Mouse (Mus musculus) stomach, embryonic 16.5 days (tissue): ENCODE data around the gene Clrn2. TPM values are rescaled to one million over a fixed set of nuclear protein-coding genes. Genes with fewer than 3 reads are reported as not detected.

Experiments used
- ATAC-seq: fragments of 200-750 bp; cut with Nextera tagmentation; 2 replicates; pipeline ENCODE4 v1.8.0; 2017; ENCODE audit warnings: moderate number of reproducible peaks, moderate TSS enrichment; ENCODE audit not compliant: insufficient read depth, low FRiP score
- H3K27ac ChIP-seq: fragments of 300-500 bp; sonication (generic); 2 replicates; pipeline ENCODE4 v1.5.1; 2014; ENCODE audit warnings: low read length
- H3K27me3 ChIP-seq: fragments of 300-500 bp; sonication (generic); 2 replicates; pipeline ENCODE4 v1.6.1; 2014; ENCODE audit warnings: low read length, control low read depth, mixed read lengths; ENCODE audit not compliant: control insufficient read depth, insufficient read depth
- H3K36me3 ChIP-seq: fragments of 300-500 bp; sonication (generic); 2 replicates; pipeline ENCODE4 v1.6.1; 2014; ENCODE audit warnings: low read length; ENCODE audit not compliant: control insufficient read depth, insufficient read depth
- H3K4me1 ChIP-seq: fragments of 300-500 bp; sonication (generic); 2 replicates; pipeline ENCODE4 v1.6.1; 2014; ENCODE audit warnings: low read length, control low read depth, mixed read lengths; ENCODE audit not compliant: control insufficient read depth, insufficient read depth
- H3K4me2 ChIP-seq: fragments of 300-500 bp; sonication (generic); 2 replicates; pipeline ENCODE4 v1.6.1; 2014; ENCODE audit warnings: low read depth, low read length, mixed read lengths
- H3K4me3 ChIP-seq: fragments of 300-500 bp; sonication (generic); replicated peaks from 2 replicates; pipeline ENCODE4 v1.5.1; 2014; ENCODE audit warnings: mild to moderate bottlenecking, low read length
- H3K9ac ChIP-seq: fragments of 300-500 bp; sonication (generic); 2 replicates; pipeline ENCODE4 v1.6.1; 2014; ENCODE audit warnings: low read length
- H3K9me3 ChIP-seq: fragments of 300-500 bp; sonication (generic); replicated peaks from 2 replicates; pipeline ENCODE4 v1.6.1; 2016; ENCODE audit warnings: low read length, control low read depth; ENCODE audit not compliant: control insufficient read depth
- WGBS: fragments of 180-500 bp; shearing (Covaris S2); extraction: QIAGEN DNeasy Blood & Tissue Kit; methylation state at CpG from one replicate; pipeline ENCODE4 v1.1.7; 2014; 5-methylcytosine and 5-hydroxymethylcytosine counted together
- polyA plus RNA-seq: library from polyadenylated mRNA; unstranded; fragments of >200 nt; fragmentation: Nextera tagmentation; extraction: Ambion mirVana; gene quantifications from 2 replicates; pipeline ENCODE4 v1.2.1, GENCODE M21; 2015

The Clrn2 gene
- polyA plus RNA-seq, 1 experiment from 2014 or later = not detected

GRCm38 (mm10) chr5:45477601-45478000 is 24.1 kb downstream of the Clrn2 start:
- Histone ChIP-seq H3K27me3 (no peaks in the 10 kb centered on the region), H3K4me2 (no peak overlapping the region), H3K36me3 (no peaks in the 10 kb centered on the region), H3K4me1 (no peaks in the 10 kb centered on the region), H3K27ac (no peak overlapping the region), H3K4me3 (no peak overlapping the region), H3K9ac (no peak overlapping the region), H3K9me3 (no peaks in the 10 kb centered on the region)
- no peak for ATAC-seq
- WGBS = 75% methylated on average over 7 of the region's 7 CpGs

DNA sequence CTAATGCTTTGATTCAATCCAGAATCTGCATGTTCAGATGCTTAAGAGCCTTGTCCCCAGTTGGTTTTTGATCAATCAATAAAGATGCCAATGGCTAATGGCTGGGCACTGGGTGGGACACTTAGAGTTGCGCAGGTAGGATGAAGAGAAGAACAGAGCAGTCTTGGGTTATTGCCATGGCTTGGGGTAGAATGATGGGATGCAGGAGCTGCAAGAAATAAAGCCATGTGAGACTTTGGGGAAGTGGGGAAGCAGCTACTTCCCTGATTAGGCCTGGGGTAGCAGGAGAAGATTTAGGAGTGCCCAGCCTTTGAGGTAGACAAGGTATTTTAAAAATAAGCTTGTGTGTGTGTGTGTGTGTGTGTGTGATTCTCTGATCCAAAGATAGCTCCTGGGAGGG is 26.5 kb downstream of the Clrn2 start:
- no peak for ATAC-seq
- 81% methylated on average over 1 of the region's 1 CpGs for WGBS
- H3K27ac ChIP-seq = no peak overlapping the region
- H3K4me3 ChIP-seq = no peak overlapping the region
- no peak overlapping the region for H3K9ac ChIP-seq
- H3K27me3 ChIP-seq = no peaks in the 10 kb centered on the region
- H3K36me3 ChIP-seq = no peaks in the 10 kb centered on the region
- H3K9me3 ChIP-seq = no peaks in the 10 kb centered on the region
- H3K4me1 ChIP-seq = no peaks in the 10 kb centered on the region
- no peak overlapping the region for H3K4me2 ChIP-seq

GRCm38 (mm10) chr5:45481125-45481524 is 27.6 kb downstream of the Clrn2 start:
- no peak overlapping the region for H3K4me2 ChIP-seq
- WGBS = 88% methylated on average over 2 of the region's 2 CpGs
- no peak for ATAC-seq

GRCm38 (mm10) chr5:45482607-45483006 is 29.1 kb downstream of the Clrn2 start:
- WGBS = 55% methylated on average over 3 of the region's 3 CpGs
- Histone ChIP-seq H3K27ac (no peak overlapping the region), H3K36me3 (no peaks in the 10 kb centered on the region), H3K27me3 (no peaks in the 10 kb centered on the region), H3K4me3 (no peak overlapping the region), H3K9ac (no peak overlapping the region), H3K4me1 (no peaks in the 10 kb centered on the region), H3K4me2 (no peak overlapping the region), H3K9me3 (no peaks in the 10 kb centered on the region)
- ATAC-seq = no peak

More at GRCm38 (mm10) chr5:45481125-45481524, 27.6 kb downstream of the Clrn2 start:
- H3K27me3 ChIP-seq = no peaks in the 10 kb centered on the region
- H3K4me3 ChIP-seq = no peak overlapping the region
- H3K9me3 ChIP-seq = no peaks in the 10 kb centered on the region
- H3K27ac ChIP-seq = no peak overlapping the region
- H3K9ac ChIP-seq = no peak overlapping the region
- H3K36me3 ChIP-seq = no peaks in the 10 kb centered on the region
- H3K4me1 ChIP-seq = no peaks in the 10 kb centered on the region

GRCm38 (mm10) chr5:45483654-45484053 is 30.1 kb downstream of the Clrn2 start:
- WGBS = 79% methylated on average over 1 of the region's 1 CpGs

GRCm38 (mm10) chr5:45491776-45492175 is 38.2 kb downstream of the Clrn2 start:
- Histone ChIP-seq H3K9ac (no peak overlapping the region), H3K36me3 (peaks cover under 1% of the 10 kb centered on the region; the same call in 1 of the 2 replicates), H3K27me3 (no peaks in the 10 kb centered on the region), H3K27ac (no peak overlapping the region), H3K4me2 (no peak overlapping the region), H3K9me3 (no peaks in the 10 kb centered on the region), H3K4me1 (peaks cover 12% of the 10 kb centered on the region), H3K4me3 (no peak overlapping the region)
- no peak for ATAC-seq
- 58% methylated on average over 4 of the region's 4 CpGs for WGBS

More at GRCm38 (mm10) chr5:45483654-45484053, 30.1 kb downstream of the Clrn2 start:
- no peak for ATAC-seq
- Histone ChIP-seq H3K27me3 (no peaks in the 10 kb centered on the region), H3K4me2 (no peak overlapping the region), H3K36me3 (no peaks in the 10 kb centered on the region), H3K9ac (no peak overlapping the region), H3K4me3 (no peak overlapping the region), H3K27ac (no peak overlapping the region), H3K9me3 (no peaks in the 10 kb centered on the region), H3K4me1 (no peaks in the 10 kb centered on the region)

GRCm38 (mm10) chr5:45493191-45494092 is 39.9 kb downstream of the Clrn2 start, which contains the start of gene Lap3:
TSS of gene Lap3 (plus strand) at chr5:45493374.
- no peaks in the 10 kb centered on the region for H3K27me3 ChIP-seq
- ATAC-seq = peak; percentile 97
- H3K36me3 ChIP-seq = peaks cover 15% of the 10 kb centered on the region; the same call in 1 of the 2 replicates
- peak within 1 kb of the TSS; percentile 85 for H3K27ac ChIP-seq
- peaks cover 12% of the 10 kb centered on the region for H3K4me1 ChIP-seq
- H3K9me3 ChIP-seq = no peaks in the 10 kb centered on the region
- WGBS = under 1% methylated on average over 78 of the region's 78 CpGs
- peak within 1 kb of the TSS; percentile 87 for H3K4me3 ChIP-seq
- peak within 1 kb of the TSS; percentile 84 for H3K9ac ChIP-seq
- H3K4me2 ChIP-seq = peak within 1 kb of the TSS; percentile 92

DNA sequence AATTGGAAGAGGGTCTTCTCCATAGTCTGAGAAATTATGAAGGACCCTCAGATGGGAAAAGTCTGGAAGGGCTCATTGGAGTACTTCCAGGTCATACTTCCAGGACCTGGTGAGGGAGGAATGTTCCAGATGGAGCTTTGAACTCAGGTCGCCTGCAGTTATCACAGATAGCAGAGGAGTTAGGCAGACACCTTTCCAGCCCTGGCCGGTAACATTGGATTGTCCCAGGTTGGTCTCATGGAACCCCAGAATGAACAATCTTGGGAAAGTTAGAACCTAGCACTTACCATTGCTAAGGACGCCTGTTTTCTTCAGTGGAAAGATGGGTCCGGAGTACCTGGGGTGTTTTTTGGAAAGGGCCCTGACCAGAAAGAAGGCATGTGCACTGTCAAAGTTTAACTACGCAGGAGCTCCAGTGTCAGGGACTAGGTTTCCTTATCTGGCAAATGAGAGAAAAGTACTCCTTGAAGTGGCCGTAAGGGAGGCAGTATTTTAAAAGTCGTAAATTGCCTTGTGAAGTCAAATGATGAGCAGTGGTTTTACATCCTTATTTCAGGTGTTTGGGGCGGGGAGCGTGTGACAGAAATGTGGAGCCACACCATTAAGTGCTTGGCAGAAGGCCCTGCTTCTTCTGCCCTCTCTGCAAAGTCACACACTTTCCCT is 40.7 kb downstream of the Clrn2 start:
- peak overlapping the region; percentile 85 for H3K27ac ChIP-seq
- peak overlapping the region; percentile 92 for H3K4me2 ChIP-seq
- H3K36me3 ChIP-seq = peaks cover 15% of the 10 kb centered on the region; the same call in 1 of the 2 replicates
- H3K4me1 ChIP-seq = peaks cover 12% of the 10 kb centered on the region
- no peak for ATAC-seq
- H3K9me3 ChIP-seq = no peaks in the 10 kb centered on the region
- peak overlapping the region; percentile 87 for H3K4me3 ChIP-seq
- H3K9ac ChIP-seq = peak overlapping the region; percentile 84
- 53% methylated on average over 9 of the region's 9 CpGs for WGBS
- H3K27me3 ChIP-seq = no peaks in the 10 kb centered on the region

GRCm38 (mm10) chr5:45495429-45495975 is 42.0 kb downstream of the Clrn2 start:
- Histone ChIP-seq H3K4me3 (no peak overlapping the region), H3K4me1 (peaks cover 12% of the 10 kb centered on the region), H3K4me2 (no peak overlapping the region), H3K9ac (no peak overlapping the region), H3K27ac (no peak overlapping the region), H3K9me3 (no peaks in the 10 kb centered on the region), H3K36me3 (peaks cover 22% of the 10 kb centered on the region), H3K27me3 (no peaks in the 10 kb centered on the region)
- ATAC-seq = no peak
- WGBS = 78% methylated on average over 3 of the region's 3 CpGs
